Mouse (Mus musculus) liver, embryonic 14.5 days (tissue): ENCODE results near the gene Akr1c19. TPM values are rescaled to one million over a fixed set of nuclear protein-coding genes. Genes with fewer than 3 reads are reported as not detected.

Experiments used
- ATAC-seq: fragments of 200-750 bp; cut with Nextera tagmentation; 2 replicates; pipeline ENCODE4 v1.8.0; 2017; ENCODE audit warnings: moderate number of reproducible peaks, mild to moderate bottlenecking, moderate library complexity; ENCODE audit not compliant: insufficient read depth
- DNase-seq, 3 experiments: peaks; one replicate each; pipeline ENCODE4 v3.0.0-alpha.2; 2012 to 2013; ENCODE audit warnings: low read depth in 3 of 3, low spot score in 3 of 3
- H3K27ac ChIP-seq: fragments of 300-500 bp; sonication (generic); 2 replicates; pipeline ENCODE4 v1.5.1; 2014; ENCODE audit warnings: moderate library complexity, mild to moderate bottlenecking, control low read depth, inconsistent platforms
- H3K27me3 ChIP-seq: fragments of 300-500 bp; sonication (generic); 2 replicates; pipeline ENCODE4 v1.6.1; 2014; ENCODE audit warnings: mild to moderate bottlenecking, low read length, moderate library complexity; ENCODE audit not compliant: control insufficient read depth, insufficient read depth
- H3K36me3 ChIP-seq: fragments of 300-500 bp; sonication (generic); replicated peaks from 2 replicates; pipeline ENCODE4 v1.6.1; 2014; ENCODE audit warnings: low read depth; ENCODE audit not compliant: control insufficient read depth, insufficient read depth
- H3K4me1 ChIP-seq, 2 experiments: fragments of 200-500 bp in 1 of 2; fragments of 300-500 bp in 1 of 2; sonication (generic) in 1 of 2; replicated peaks; 2 replicates each; pipeline ENCODE4 v1.6.1; 2012 to 2014; ENCODE audit warnings: antibody characterized with exemption in 1 of 2, inconsistent platforms in 1 of 2, low read length in 1 of 2; ENCODE audit not compliant: control insufficient read depth in 2 of 2, insufficient read depth in 2 of 2
- H3K4me2 ChIP-seq: fragments of 300-500 bp; sonication (generic); 2 replicates; pipeline ENCODE4 v1.6.1; 2014; ENCODE audit warnings: low read depth, mild to moderate bottlenecking, control low read depth, moderate library complexity
- H3K4me3 ChIP-seq, 2 experiments: fragments of 200-500 bp in 1 of 2; fragments of 300-500 bp in 1 of 2; sonication (generic) in 1 of 2; 2 replicates each; pipeline ENCODE4 v1.5.1; 2012 to 2014; ENCODE audit warnings: low read depth in 2 of 2, low read length in 2 of 2, mild to moderate bottlenecking in 2 of 2, control low read depth in 1 of 2, inconsistent platforms in 1 of 2, moderate library complexity in 1 of 2; ENCODE audit not compliant: insufficient read depth in 1 of 2
- H3K9ac ChIP-seq: fragments of 300-500 bp; sonication (generic); replicated peaks from 2 replicates; pipeline ENCODE4 v1.6.1; 2014; ENCODE audit warnings: mild to moderate bottlenecking, control low read depth, moderate library complexity
- H3K9me3 ChIP-seq: fragments of 300-500 bp; sonication (generic); 2 replicates; pipeline ENCODE4 v1.6.1; 2016; ENCODE audit warnings: low read length, mixed read lengths; ENCODE audit not compliant: control insufficient read depth
- CTCF ChIP-seq: IDR thresholded peaks from 2 replicates; pipeline ENCODE4 v1.5.1; 2016; ENCODE audit warnings: antibody characterized with exemption, low read depth, control low read depth
- EP300 ChIP-seq: IDR thresholded peaks from 2 replicates; pipeline ENCODE4 v1.6.1; 2016; ENCODE audit warnings: antibody characterized with exemption, low read depth
- WGBS: fragments of 180-500 bp; shearing (Covaris S2); extraction: QIAGEN DNeasy Blood & Tissue Kit; methylation state at CpG from one replicate; pipeline ENCODE4 v1.1.7; 2014; ENCODE audit not compliant: insufficient replicate concordance; 5-methylcytosine and 5-hydroxymethylcytosine counted together
- polyA plus RNA-seq, 2 experiments: library from polyadenylated mRNA; depleted of rRNA in 1 of 2; stranded (reverse) in 1 of 2; unstranded in 1 of 2; fragments of >200 nt; fragmentation: Nextera tagmentation in 1 of 2; extraction: Ambion mirVana in 1 of 2; gene quantifications; 2 replicates each; pipeline versions ENCODE4 v1.2.1 to v1.2.3; 2012 to 2014

Akr1c19 gene
- polyA plus RNA-seq, 2 experiments, result 14.1 to 41.1 TPM

- no peaks in the 10 kb centered on the region for H3K9me3 ChIP-seq
- H3K4me1 ChIP-seq, result no peaks in the 10 kb centered on the region
- H3K36me3 ChIP-seq, result no peaks in the 10 kb centered on the region
- H3K9ac ChIP-seq, result no peak within 1 kb of the TSS
- H3K27me3 ChIP-seq, result no peaks in the 10 kb centered on the region
- DNase-seq (peak in 1 of 3 experiments; percentile 13), ATAC-seq (peak; percentile 68)
- no peak for TF ChIP-seq EP300
- no peak for TF ChIP-seq CTCF
- 34% methylated on average over 4 of the region's 4 CpGs for WGBS
- H3K4me3 ChIP-seq, result no peak within 1 kb of the TSS
- H3K4me2 ChIP-seq, result peak within 1 kb of the TSS; percentile 26
- no peak within 1 kb of the TSS for H3K27ac ChIP-seq
Observed at GRCm38 (mm10) chr13:4279284-4279683, 50.8 kb downstream of the Akr1c19 start, which contains the start of gene Akr1c12. Gene Akr1c12, minus strand, starts transcription at chr13:4279433.

GRCm38 (mm10) chr13:4281471-4282412, 53.2 kb downstream of the Akr1c19 start:
- WGBS, result 17% methylated on average over 7 of the region's 7 CpGs
- no peak overlapping the region for H3K9ac ChIP-seq
- H3K4me3 ChIP-seq, result no peak overlapping the region
- H3K4me2 ChIP-seq, result no peak overlapping the region
- no peaks in the 10 kb centered on the region for H3K27me3 ChIP-seq
- H3K36me3 ChIP-seq, result no peaks in the 10 kb centered on the region
- TF ChIP-seq EP300 (no peak), CTCF (peak; percentile 18; the same call in 1 of the 2 replicates)
- H3K4me1 ChIP-seq, result no peaks in the 10 kb centered on the region
- H3K9me3 ChIP-seq, result no peaks in the 10 kb centered on the region
- no peak overlapping the region for H3K27ac ChIP-seq
- DNase-seq, result no peak
- no peak for ATAC-seq

GRCm38 (mm10) chr13:4296991-4297390, 68.5 kb downstream of the Akr1c19 start:
- WGBS, result 67% methylated on average over 4 of the region's 4 CpGs
- H3K9me3 ChIP-seq, result no peaks in the 10 kb centered on the region
- no peaks in the 10 kb centered on the region for H3K27me3 ChIP-seq
- no peak overlapping the region for H3K4me3 ChIP-seq
- ATAC-seq (no peak), DNase-seq (no peak)
- no peak overlapping the region for H3K9ac ChIP-seq
- TF ChIP-seq EP300, result no peak
- no peak for TF ChIP-seq CTCF
- no peaks in the 10 kb centered on the region for H3K4me1 ChIP-seq
- no peaks in the 10 kb centered on the region for H3K36me3 ChIP-seq
- H3K27ac ChIP-seq, result no peak overlapping the region
- H3K4me2 ChIP-seq, result no peak overlapping the region

Other genes starting within 250 kb of the Akr1c19 start
- gene Akr1c14, start 179.7 kb upstream of the Akr1c19 start, polyA plus RNA-seq (2012; rRNA removed), result 0.32 and 0.56 TPM in 2 replicates
- 1.4 and 1.8 TPM in 2 replicates for gene Akr1c14, start 179.7 kb upstream of the Akr1c19 start, polyA plus RNA-seq (2014; fragmentation: Nextera tagmentation; extraction: Ambion mirVana)
- gene Akr1c18, start 78.0 kb upstream of the Akr1c19 start, polyA plus RNA-seq (2012; rRNA removed), result 0.12 and 0.18 TPM in 2 replicates
- gene Akr1c18, start 78.0 kb upstream of the Akr1c19 start, polyA plus RNA-seq (2014; fragmentation: Nextera tagmentation; extraction: Ambion mirVana), result 0.90 and 1.2 TPM in 2 replicates
- 10.8 and 17.9 TPM in 2 replicates for gene Akr1c13, start 37.5 kb upstream of the Akr1c19 start, polyA plus RNA-seq (2012; rRNA removed)
- gene Akr1c13, start 37.5 kb upstream of the Akr1c19 start, polyA plus RNA-seq (2014; fragmentation: Nextera tagmentation; extraction: Ambion mirVana), result 36.6 and 37.4 TPM in 2 replicates
- 3.9 and 7.1 TPM in 2 replicates for gene Akr1c12, start 50.7 kb downstream of the Akr1c19 start, polyA plus RNA-seq (2012; rRNA removed)
- 13.8 and 15.1 TPM in 2 replicates for gene Akr1c12, start 50.7 kb downstream of the Akr1c19 start, polyA plus RNA-seq (2014; fragmentation: Nextera tagmentation; extraction: Ambion mirVana)
- 0.37 and 0.75 TPM in 2 replicates for gene Akr1c6, start 205.6 kb downstream of the Akr1c19 start, polyA plus RNA-seq (2012; rRNA removed)
- 1.5 and 1.8 TPM in 2 replicates for gene Akr1c6, start 205.6 kb downstream of the Akr1c19 start, polyA plus RNA-seq (2014; fragmentation: Nextera tagmentation; extraction: Ambion mirVana)